Mouse (Mus musculus) telencephalon, adult 2 months (tissue): Measurements from ENCODE around the gene Nab2.

Experiments
- DNase-seq: peaks from one replicate; pipeline ENCODE4 v3.0.0-alpha.2; 2011; ENCODE audit warnings: low read depth, low spot score

The Nab2 gene

GRCm38 (mm10) chr10:127615591-127615990 lies 52.8 kb downstream of the Nab2 start:
- DNase-seq: no peak

- DNase-seq: no peak
Measured at GRCm38 (mm10) chr10:127615034-127615374, 53.4 kb downstream of the Nab2 start.

DNA sequence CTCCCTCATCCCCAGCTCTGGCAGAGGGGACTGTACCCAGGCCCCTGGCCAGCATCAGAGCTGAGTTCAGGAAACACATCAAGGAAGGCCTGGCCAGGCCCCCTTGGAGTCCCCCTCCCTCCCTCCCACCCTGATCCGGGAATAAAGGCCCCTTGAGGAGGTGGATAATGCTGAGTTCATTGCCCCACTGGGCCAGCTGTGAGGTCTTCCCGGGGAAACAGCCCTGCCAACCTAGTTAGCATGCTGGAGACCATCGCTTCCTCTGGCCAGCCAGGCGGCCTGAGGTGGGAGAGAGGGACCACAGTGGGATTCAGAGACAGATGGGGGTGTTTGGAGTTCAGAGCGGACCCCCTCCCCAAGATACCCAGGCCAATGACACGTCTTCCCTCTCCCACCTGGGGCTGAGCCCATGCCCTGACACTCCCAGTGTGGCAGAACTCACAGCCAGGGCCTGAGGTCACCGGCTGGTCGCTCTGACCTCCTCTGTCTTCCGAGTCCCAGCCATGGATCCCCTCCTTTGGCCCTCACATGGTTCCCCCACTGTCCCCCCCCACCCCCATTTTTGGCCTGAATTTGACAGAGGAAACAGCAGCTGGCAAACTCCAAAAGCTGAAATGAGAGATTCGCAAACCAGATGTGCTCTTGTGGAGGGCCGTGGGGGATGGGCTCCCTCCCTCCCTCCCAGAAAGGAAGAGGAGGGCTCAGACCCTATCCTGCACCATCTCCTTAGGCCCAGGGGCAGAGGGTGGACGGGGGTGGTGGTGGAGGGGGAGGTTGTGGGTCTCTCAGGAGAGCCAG lies 53.9 kb downstream of the Nab2 start:
- DNase-seq: no peak

- DNase-seq: no peak
Measured at GRCm38 (mm10) chr10:127612079-127612775, 56.1 kb downstream of the Nab2 start.
